Mouse (Mus musculus): ENCODE measurements around the gene Tpst1. TPM values are rescaled to one million over a fixed set of nuclear protein-coding genes. Genes with fewer than 3 reads are reported as not detected.

Gene Tpst1
- polyA plus RNA-seq, 1 experiment from 2014 or later = 63.0 TPM

- Histone ChIP-seq H3K4me1 (replicated peaks; ENCODE audit: control insufficient read depth, insufficient read depth, low read length) (peaks cover 6% of the 10 kb centered on the region; the same call in 1 of the 2 replicates), H3K4me3 (replicated peaks; ENCODE audit: low read length) (no peak overlapping the region), H3K27me3 (ENCODE audit: control insufficient read depth, insufficient read depth, low read length) (no peaks in the 10 kb centered on the region), H3K9ac (no peak overlapping the region), H3K27ac (no peak overlapping the region), H3K36me3 (replicated peaks; ENCODE audit: control insufficient read depth, insufficient read depth) (0 out of 2 replicates have a peak, but pooled peaks cover 2% of the 10 kb centered on the region), H3K4me2 (replicated peaks) (no peak overlapping the region), H3K9me3 (ENCODE audit: control insufficient read depth, low read length) (no peaks in the 10 kb centered on the region)
- ATAC-seq (ENCODE audit: low FRiP score) (no peak), DNase-seq (ENCODE audit: low spot score) (no peak)
- 95% methylated on average over 8 of the region's 8 CpGs for WGBS
Observed at GRCm38 (mm10) chr5:130081181-130081881, 8.2 kb downstream of the Tpst1 start.

GRCm38 (mm10) chr5:130082431-130082830, 9.3 kb downstream of the Tpst1 start:
- Histone ChIP-seq H3K9me3 (ENCODE audit: control insufficient read depth, low read length) (no peaks in the 10 kb centered on the region), H3K4me1 (replicated peaks; ENCODE audit: control insufficient read depth, insufficient read depth, low read length) (peaks cover 6% of the 10 kb centered on the region; the same call in 1 of the 2 replicates), H3K9ac (no peak overlapping the region), H3K27ac (no peak overlapping the region), H3K4me3 (replicated peaks; ENCODE audit: low read length) (no peak overlapping the region), H3K4me2 (replicated peaks) (no peak overlapping the region), H3K27me3 (ENCODE audit: control insufficient read depth, insufficient read depth, low read length) (no peaks in the 10 kb centered on the region), H3K36me3 (replicated peaks; ENCODE audit: control insufficient read depth, insufficient read depth) (0 out of 2 replicates have a peak, but pooled peaks cover 2% of the 10 kb centered on the region)
- ATAC-seq (ENCODE audit: low FRiP score) (no peak), DNase-seq (ENCODE audit: low spot score) (no peak)
- WGBS = 89% methylated on average over 4 of the region's 4 CpGs

- 98% methylated on average over 3 of the region's 3 CpGs for WGBS
- ATAC-seq (ENCODE audit: low FRiP score) = no peak
Observed at GRCm38 (mm10) chr5:130084271-130084670, 11.1 kb downstream of the Tpst1 start.

GRCm38 (mm10) chr5:130088008-130088407, 14.9 kb downstream of the Tpst1 start:
- H3K4me2 ChIP-seq (replicated peaks) = no peak overlapping the region
- H3K27me3 ChIP-seq (ENCODE audit: control insufficient read depth, insufficient read depth, low read length) = no peaks in the 10 kb centered on the region
- 93% methylated on average over 7 of the region's 7 CpGs for WGBS
- no peak overlapping the region for H3K9ac ChIP-seq
- H3K27ac ChIP-seq = no peak overlapping the region
- no peak overlapping the region for H3K4me3 ChIP-seq (replicated peaks; ENCODE audit: low read length)
- no peaks in the 10 kb centered on the region for H3K4me1 ChIP-seq (replicated peaks; ENCODE audit: control insufficient read depth, insufficient read depth, low read length)
- ATAC-seq (ENCODE audit: low FRiP score) (no peak), DNase-seq (ENCODE audit: low spot score) (no peak)
- H3K36me3 ChIP-seq (replicated peaks; ENCODE audit: control insufficient read depth, insufficient read depth) = peaks cover 7% of the 10 kb centered on the region; the same call in 1 of the 2 replicates
- no peaks in the 10 kb centered on the region for H3K9me3 ChIP-seq (ENCODE audit: control insufficient read depth, low read length)

More at GRCm38 (mm10) chr5:130084271-130084670, 11.1 kb downstream of the Tpst1 start:
- DNase-seq (ENCODE audit: low spot score) = no peak
- 0 out of 2 replicates have a peak, but pooled peaks cover 2% of the 10 kb centered on the region for H3K36me3 ChIP-seq (replicated peaks; ENCODE audit: control insufficient read depth, insufficient read depth)
- H3K4me3 ChIP-seq (replicated peaks; ENCODE audit: low read length) = no peak overlapping the region
- no peaks in the 10 kb centered on the region for H3K27me3 ChIP-seq (ENCODE audit: control insufficient read depth, insufficient read depth, low read length)
- no peak overlapping the region for H3K4me2 ChIP-seq (replicated peaks)
- no peaks in the 10 kb centered on the region for H3K9me3 ChIP-seq (ENCODE audit: control insufficient read depth, low read length)
- H3K9ac ChIP-seq = no peak overlapping the region
- peaks cover 6% of the 10 kb centered on the region; the same call in 1 of the 2 replicates for H3K4me1 ChIP-seq (replicated peaks; ENCODE audit: control insufficient read depth, insufficient read depth, low read length)
- no peak overlapping the region for H3K27ac ChIP-seq

- ATAC-seq (ENCODE audit: low FRiP score) (no peak), DNase-seq (ENCODE audit: low spot score) (no peak)
- H3K4me2 ChIP-seq (replicated peaks) = no peak overlapping the region
- peaks cover 7% of the 10 kb centered on the region; the same call in 1 of the 2 replicates for H3K36me3 ChIP-seq (replicated peaks; ENCODE audit: control insufficient read depth, insufficient read depth)
- no peak overlapping the region for H3K9ac ChIP-seq
- H3K4me1 ChIP-seq (replicated peaks; ENCODE audit: control insufficient read depth, insufficient read depth, low read length) = no peaks in the 10 kb centered on the region
- H3K9me3 ChIP-seq (ENCODE audit: control insufficient read depth, low read length) = no peaks in the 10 kb centered on the region
- H3K27ac ChIP-seq = no peak overlapping the region
- H3K4me3 ChIP-seq (replicated peaks; ENCODE audit: low read length) = no peak overlapping the region
- 87% methylated on average over 4 of the region's 4 CpGs for WGBS
- no peaks in the 10 kb centered on the region for H3K27me3 ChIP-seq (ENCODE audit: control insufficient read depth, insufficient read depth, low read length)
Observed at GRCm38 (mm10) chr5:130088612-130089011, 15.5 kb downstream of the Tpst1 start.

- DNase-seq (ENCODE audit: low spot score) (no peak), ATAC-seq (ENCODE audit: low FRiP score) (no peak)
- no peak overlapping the region for H3K4me3 ChIP-seq (replicated peaks; ENCODE audit: low read length)
- H3K27me3 ChIP-seq (ENCODE audit: control insufficient read depth, insufficient read depth, low read length) = no peaks in the 10 kb centered on the region
- no peak overlapping the region for H3K27ac ChIP-seq
- WGBS = 83% methylated on average over 7 of the region's 7 CpGs
- no peaks in the 10 kb centered on the region for H3K9me3 ChIP-seq (ENCODE audit: control insufficient read depth, low read length)
- H3K4me2 ChIP-seq (replicated peaks) = no peak overlapping the region
- H3K36me3 ChIP-seq (replicated peaks; ENCODE audit: control insufficient read depth, insufficient read depth) = peaks cover 7% of the 10 kb centered on the region; the same call in 1 of the 2 replicates
- no peaks in the 10 kb centered on the region for H3K4me1 ChIP-seq (replicated peaks; ENCODE audit: control insufficient read depth, insufficient read depth, low read length)
- no peak overlapping the region for H3K9ac ChIP-seq
Observed at GRCm38 (mm10) chr5:130089177-130089576, 16.1 kb downstream of the Tpst1 start.

- no peak overlapping the region for H3K27ac ChIP-seq
- H3K36me3 ChIP-seq (replicated peaks; ENCODE audit: control insufficient read depth, insufficient read depth) = peaks cover 5% of the 10 kb centered on the region; the same call in 1 of the 2 replicates
- no peaks in the 10 kb centered on the region for H3K9me3 ChIP-seq (ENCODE audit: control insufficient read depth, low read length)
- no peak overlapping the region for H3K4me3 ChIP-seq (replicated peaks; ENCODE audit: low read length)
- no peaks in the 10 kb centered on the region for H3K4me1 ChIP-seq (replicated peaks; ENCODE audit: control insufficient read depth, insufficient read depth, low read length)
- no peak overlapping the region for H3K9ac ChIP-seq
- DNase-seq (ENCODE audit: low spot score) (no peak), ATAC-seq (ENCODE audit: low FRiP score) (no peak)
- H3K4me2 ChIP-seq (replicated peaks) = no peak overlapping the region
- no peaks in the 10 kb centered on the region for H3K27me3 ChIP-seq (ENCODE audit: control insufficient read depth, insufficient read depth, low read length)
- 93% methylated on average over 18 of the region's 18 CpGs for WGBS
Observed at GRCm38 (mm10) chr5:130089626-130090393, 16.7 kb downstream of the Tpst1 start.

- Histone ChIP-seq H3K4me3 (replicated peaks; ENCODE audit: low read length) (no peak overlapping the region), H3K9ac (no peak overlapping the region), H3K9me3 (ENCODE audit: control insufficient read depth, low read length) (no peaks in the 10 kb centered on the region), H3K4me1 (replicated peaks; ENCODE audit: control insufficient read depth, insufficient read depth, low read length) (no peaks in the 10 kb centered on the region), H3K27me3 (ENCODE audit: control insufficient read depth, insufficient read depth, low read length) (no peaks in the 10 kb centered on the region), H3K36me3 (replicated peaks; ENCODE audit: control insufficient read depth, insufficient read depth) (peaks cover 1% of the 10 kb centered on the region; the same call in 1 of the 2 replicates), H3K4me2 (replicated peaks) (no peak overlapping the region), H3K27ac (no peak overlapping the region)
- ATAC-seq (ENCODE audit: low FRiP score) = no peak
- 49% methylated on average over 12 of the region's 12 CpGs for WGBS
- DNase-seq (ENCODE audit: low spot score) = no peak
Observed at GRCm38 (mm10) chr5:130096754-130097153, 23.6 kb downstream of the Tpst1 start.

GRCm38 (mm10) chr5:130097837-130098236, 24.7 kb downstream of the Tpst1 start:
- Histone ChIP-seq H3K27me3 (ENCODE audit: control insufficient read depth, insufficient read depth, low read length) (no peaks in the 10 kb centered on the region), H3K36me3 (replicated peaks; ENCODE audit: control insufficient read depth, insufficient read depth) (peaks cover 12% of the 10 kb centered on the region), H3K4me2 (replicated peaks) (no peak overlapping the region), H3K27ac (no peak overlapping the region), H3K4me1 (replicated peaks; ENCODE audit: control insufficient read depth, insufficient read depth, low read length) (no peaks in the 10 kb centered on the region), H3K9me3 (ENCODE audit: control insufficient read depth, low read length) (no peaks in the 10 kb centered on the region), H3K9ac (no peak overlapping the region), H3K4me3 (replicated peaks; ENCODE audit: low read length) (no peak overlapping the region)
- ATAC-seq (ENCODE audit: low FRiP score) (no peak), DNase-seq (ENCODE audit: low spot score) (no peak)
- WGBS = 83% methylated on average over 2 of the region's 2 CpGs
